Mouse (Mus musculus): ENCODE measurements around the gene Bola3.
"Not testable (repeated sequence)": the region's sequence is repeated elsewhere in the genome, so short reads cannot be mapped to it uniquely, and the experiment has no call there.

Bola3 gene

DNA sequence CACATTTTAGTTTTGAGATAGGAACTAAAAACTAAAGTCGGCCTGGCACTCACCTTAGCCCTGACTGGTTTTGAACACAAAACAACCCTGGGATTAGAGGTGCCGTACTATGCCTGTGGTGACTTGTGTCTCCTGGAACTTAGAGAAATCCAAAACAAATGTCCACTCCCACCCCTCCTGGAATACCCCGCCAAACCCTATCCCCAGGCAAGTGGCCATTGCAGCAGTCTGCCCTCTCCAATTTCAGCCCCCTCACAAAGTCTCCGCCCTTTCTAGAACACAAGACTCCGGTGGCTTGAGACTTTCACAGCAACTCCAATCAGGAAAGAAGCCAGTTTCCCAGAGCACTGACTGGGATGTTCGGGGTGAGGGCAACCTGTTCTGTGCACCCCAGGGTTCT is at the start of gene Bola3:
TSS of gene Bola3 (plus strand) at position 275 of the 400 bp plus-strand sequence.
- no peak for DNase-seq (ENCODE audit: low spot score)

- no peak for DNase-seq (ENCODE audit: low spot score)
These were observed 48.3 kb upstream of the Bola3 start for GRCm38 (mm10) chr6:83300447-83301229.

- DNase-seq (ENCODE audit: low spot score), result no peak
These were observed 47.7 kb upstream of the Bola3 start for GRCm38 (mm10) chr6:83301294-83301693.

GRCm38 (mm10) chr6:83302264-83302663 is 46.7 kb upstream of the Bola3 start:
- no peak for DNase-seq (ENCODE audit: low spot score)

DNA sequence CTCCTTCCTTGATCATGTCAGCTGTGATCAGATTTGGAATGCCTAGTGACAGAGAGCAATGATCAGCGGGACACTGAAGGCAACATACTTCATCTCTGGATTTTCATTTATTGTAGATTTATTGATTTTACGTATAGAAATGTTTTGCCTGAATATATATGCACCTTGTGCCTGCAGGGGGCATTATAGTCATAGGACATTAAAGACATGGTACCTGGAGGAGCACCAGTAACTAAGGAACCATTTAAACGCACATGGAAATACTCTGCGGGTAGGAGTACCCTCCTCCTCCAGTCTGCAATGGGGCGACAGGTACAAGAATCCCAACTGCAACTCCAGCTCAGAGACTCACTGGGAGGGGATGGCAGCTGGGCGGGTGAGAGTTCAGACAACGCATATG is 39.9 kb upstream of the Bola3 start:
- no peak for DNase-seq (ENCODE audit: low spot score)

DNA sequence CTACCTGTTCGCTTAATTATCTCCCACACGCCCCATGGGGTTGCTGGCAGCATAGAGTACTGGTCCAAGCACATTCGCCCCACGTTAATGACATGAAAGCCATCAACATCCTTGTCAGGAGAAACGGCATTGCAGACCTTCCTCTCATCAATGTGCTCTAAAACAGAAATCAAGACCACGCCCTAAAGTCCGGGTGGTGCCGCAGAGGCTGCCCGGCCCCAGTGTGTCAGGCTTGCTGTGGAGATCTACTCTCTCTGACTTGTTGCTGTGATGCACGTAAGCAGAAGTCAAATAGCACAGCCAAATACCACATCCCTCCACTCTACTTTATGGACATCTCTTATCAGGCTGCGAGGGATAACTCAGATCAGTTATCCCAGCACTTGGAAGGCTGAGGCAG is 37.7 kb upstream of the Bola3 start:
- no peak for DNase-seq (ENCODE audit: low spot score)

- DNase-seq (ENCODE audit: low spot score), result no peak
These were observed 36.9 kb upstream of the Bola3 start for GRCm38 (mm10) chr6:83312021-83312420.

GRCm38 (mm10) chr6:83312514-83312913 is 36.4 kb upstream of the Bola3 start:
- no peak for DNase-seq (ENCODE audit: low spot score)

GRCm38 (mm10) chr6:83315293-83315692 is 33.7 kb upstream of the Bola3 start:
- no peak for DNase-seq (ENCODE audit: low spot score)

DNA sequence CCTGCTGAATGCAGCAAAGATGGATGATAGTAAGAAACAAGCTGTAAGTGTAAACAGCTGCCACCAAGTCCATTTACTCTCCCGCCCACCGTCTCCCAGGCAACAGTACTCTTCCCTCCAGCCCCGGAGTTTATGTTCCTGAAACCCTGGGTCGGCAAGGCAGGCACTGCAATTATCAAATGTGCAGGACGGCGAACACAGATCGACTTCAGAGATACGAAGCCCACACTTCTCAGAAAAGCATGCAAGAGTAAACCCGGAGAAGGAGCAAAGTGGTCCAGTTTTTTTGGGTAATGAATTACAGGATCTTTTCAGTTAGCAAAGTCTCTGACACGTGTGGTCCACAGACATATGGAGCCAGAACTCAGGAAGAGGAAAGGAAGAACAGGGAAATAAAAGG is 32.9 kb upstream of the Bola3 start:
- DNase-seq (ENCODE audit: low spot score), result no peak

DNA sequence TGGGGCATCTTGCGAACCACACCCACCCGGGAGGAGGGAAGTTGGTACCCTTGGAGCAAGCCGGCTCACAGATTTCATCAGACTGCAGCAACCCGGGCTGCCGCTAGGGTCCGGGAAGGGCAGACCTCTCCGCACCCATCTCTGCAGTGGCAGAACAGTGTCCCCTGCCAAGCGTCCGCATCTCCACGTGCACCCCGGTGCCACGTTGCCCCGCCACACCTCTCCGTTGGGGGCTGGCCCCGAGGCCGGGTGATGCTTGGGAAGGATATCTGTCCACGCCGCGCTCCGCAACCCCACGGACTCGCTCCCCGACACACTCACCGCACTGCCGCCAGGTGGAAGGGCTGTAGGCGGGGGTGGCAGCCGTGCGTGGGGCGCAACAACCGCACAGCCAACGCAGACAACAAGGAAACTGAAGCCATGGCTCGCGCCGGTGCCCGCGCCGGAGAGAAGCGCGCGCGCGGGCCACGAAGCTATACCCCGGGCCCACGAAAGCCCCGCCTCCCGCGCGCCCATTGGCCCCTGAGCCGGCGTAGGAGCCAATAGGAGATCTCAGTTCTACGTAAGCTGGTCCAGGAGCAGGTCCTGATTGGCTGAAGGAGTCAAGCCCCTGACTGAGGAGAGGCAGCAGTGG is 31.7 kb upstream of the Bola3 start:
- peak; percentile 77 for DNase-seq (ENCODE audit: low spot score)

- no peak for DNase-seq (ENCODE audit: low spot score)
These were observed 27.0 kb upstream of the Bola3 start for GRCm38 (mm10) chr6:83321927-83322326.

GRCm38 (mm10) chr6:83322794-83323193 is 26.2 kb upstream of the Bola3 start:
- DNase-seq (ENCODE audit: low spot score), result no peak

DNA sequence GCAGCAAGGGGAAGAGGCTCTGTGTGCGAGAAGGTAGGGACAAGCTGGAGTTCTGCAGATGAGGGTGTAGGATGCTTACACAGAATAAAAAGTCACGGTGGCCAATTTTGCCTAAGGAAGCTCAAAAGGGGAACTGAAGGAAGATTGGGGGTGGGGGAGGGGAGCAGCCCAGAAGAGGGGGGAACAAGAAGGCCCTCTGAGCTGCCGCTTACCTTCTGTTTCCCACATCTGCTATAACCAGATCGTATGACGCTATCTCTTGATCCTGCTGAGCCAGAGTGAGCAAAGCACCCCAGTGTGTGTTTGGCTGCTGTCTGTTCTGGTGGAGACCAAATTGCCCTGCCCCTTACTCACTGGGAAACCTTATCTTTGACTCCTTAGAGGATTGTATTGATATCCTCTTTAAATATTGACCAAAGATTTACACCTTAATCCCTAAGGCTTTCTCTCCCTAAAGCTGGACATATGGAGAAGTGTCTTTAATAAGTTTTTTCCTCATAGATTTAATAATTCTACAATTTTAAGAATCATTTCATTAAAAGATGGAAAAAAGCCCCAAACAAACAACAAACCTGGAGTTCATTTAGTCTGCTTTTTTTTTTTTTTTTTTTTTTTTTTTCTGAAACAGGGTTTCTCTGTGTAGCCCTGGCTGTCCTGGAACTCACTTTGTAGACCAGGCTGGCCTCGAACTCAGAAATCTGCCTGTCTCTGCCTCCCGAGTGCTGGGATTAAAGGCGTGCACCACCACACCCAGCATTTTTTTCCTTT is 25.1 kb upstream of the Bola3 start:
- DNase-seq (ENCODE audit: low spot score), result no peak

- DNase-seq (ENCODE audit: low spot score), result peak; percentile 88
These were observed 23.2 kb upstream of the Bola3 start, which contains the start of the genes Mthfd2 and Mob1a for GRCm38 (mm10) chr6:83325525-83326393. Gene Mthfd2, minus strand, starts transcription at chr6:83325908. Gene Mob1a, plus strand, starts transcription at chr6:83326016.

DNA sequence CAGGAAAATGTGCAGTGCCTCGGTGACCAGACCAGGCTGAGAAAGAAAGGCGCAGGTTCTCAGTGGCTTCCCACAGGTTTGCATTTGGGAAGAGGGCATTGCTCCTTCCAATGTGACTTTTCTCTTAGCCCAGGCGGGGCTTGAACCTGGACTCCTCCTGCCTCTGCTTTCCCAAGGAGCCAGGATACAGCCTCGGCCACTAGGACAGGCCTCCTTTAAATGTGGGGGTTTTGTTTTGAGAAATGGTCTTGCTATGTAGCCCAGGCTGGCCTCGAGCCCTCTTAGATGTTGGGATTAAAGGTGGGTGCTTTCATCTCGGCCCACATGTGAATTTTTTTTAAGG is 22.6 kb upstream of the Bola3 start:
- DNase-seq (ENCODE audit: low spot score), result no peak

DNA sequence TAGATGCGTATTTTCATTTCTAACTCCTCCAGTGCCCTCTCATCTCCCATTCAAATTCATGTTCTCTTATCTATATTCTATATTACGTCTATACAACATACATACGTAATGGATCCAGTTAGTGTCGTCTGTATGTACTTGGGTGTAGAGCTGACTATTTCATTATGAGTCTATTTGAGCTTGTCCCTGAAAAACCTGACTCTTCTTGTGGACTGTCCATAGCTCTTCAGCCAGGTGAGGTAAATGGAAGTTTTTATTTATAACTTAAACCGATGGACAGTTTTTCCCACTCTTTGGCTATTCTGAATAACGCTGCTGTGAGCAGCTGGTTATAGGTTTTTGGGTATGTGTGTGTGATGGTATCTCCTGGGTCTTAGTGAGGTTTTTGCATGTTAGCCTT is 22.2 kb upstream of the Bola3 start:
- DNase-seq (ENCODE audit: low spot score), result no peak

DNA sequence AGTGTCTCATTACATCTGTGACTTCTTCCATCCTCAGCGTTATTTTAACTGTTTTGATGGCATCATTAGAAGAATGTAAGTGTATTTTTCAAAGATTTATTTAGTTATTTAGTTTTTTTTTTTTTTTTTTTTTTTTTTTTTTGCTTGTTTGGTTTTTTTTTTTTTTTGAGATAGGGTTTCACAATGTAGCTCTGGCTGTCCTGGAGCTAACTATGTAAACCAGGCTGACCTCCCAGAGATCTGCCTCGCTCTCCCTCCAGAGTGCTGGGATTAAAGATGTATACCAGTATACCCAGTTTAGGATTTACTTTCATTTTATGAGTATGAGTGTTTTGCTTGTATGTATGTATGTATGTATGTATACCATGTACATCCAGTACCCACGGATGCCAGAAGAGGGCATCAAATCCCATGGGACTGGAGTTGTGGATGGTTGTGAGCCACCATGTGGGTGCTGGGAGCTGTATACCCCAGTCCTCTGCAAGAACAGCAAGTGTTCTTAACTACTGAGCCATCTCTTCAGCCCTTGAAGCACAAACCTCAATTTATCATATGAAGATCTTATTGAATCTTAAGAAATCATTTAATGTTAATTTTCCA is 21.3 kb upstream of the Bola3 start:
- no peak for DNase-seq (ENCODE audit: low spot score)

DNA sequence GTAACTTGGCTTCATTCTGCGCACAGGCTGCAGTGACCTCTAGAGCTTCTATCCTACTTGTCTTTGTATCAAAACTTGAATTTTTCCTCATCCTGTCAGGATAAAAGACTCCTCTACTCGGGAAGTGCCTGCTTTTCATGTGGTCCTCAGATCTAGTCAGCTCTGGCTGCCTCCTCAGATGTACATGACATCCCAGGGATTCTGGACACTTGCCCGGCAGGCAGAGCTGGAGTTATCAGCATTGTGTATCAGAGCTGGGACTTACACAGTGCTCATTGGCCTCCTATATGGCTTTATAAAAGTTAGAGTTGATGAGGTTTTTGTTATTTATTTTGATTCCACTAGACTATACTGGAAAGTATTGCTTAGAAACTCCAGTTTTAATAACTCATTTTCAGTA is 7.6 kb upstream of the Bola3 start:
- DNase-seq (ENCODE audit: low spot score), result no peak

DNA sequence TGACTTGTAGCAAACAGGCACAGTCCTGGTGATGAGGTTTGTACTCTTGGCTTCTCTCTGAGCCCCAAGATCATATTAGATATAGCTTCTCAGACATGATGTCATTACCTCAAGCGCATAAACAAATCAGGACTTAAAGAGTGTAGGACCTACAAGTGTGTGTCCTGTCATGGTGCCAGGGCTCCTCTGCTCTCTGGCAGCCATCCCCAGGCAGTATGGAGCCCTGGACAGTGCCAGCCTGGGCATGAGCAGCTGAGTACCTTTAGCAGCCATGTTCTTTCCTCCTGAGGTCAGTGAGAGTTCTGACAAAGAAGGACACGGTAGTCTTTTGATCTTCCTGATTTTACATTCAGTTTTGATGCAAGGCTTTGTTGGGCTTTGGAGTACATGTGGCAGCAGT is 6.0 kb upstream of the Bola3 start:
- DNase-seq (ENCODE audit: low spot score), result no peak

DNA sequence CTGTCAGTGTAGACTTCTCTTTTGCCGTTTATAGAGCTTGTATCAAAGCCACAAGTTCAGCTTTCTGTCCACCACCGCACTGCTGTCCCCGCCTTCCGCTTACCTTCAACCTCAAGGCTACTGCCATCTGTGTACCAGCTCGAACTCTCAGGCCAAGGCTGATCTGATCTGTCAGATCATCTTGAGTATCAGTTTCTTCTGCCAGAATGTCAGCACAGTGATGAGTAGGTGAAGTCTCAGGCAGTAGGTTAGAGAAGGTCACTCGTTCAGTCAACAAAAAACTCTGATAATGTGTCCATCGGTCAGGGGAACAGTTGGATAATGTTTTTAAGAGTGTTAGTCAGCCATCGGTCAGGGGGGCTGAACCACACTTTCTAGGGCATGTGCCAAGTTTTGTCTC is 3.7 kb upstream of the Bola3 start:
- DNase-seq (ENCODE audit: low spot score), result not testable (repeated sequence)

DNA sequence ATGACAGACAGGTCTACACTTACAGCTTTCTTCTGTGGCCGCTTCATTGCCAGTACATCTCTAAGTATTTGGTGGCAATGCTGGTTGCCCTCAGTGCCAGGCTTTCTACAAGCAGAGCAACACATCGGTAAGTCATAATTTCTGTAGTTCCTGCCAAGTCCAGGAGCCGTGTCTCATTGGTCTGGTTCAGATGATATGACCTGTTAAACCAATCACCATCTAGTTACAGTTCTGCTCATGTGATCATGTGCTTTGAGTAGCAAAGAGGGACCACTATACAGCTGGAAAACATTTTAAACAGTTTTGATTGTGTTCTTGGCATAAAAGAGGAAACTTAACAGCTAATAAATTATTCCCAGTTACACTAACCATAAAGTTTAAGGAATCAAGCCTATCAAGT is 1.0 kb upstream of the Bola3 start:
- DNase-seq (ENCODE audit: low spot score), result no peak

All from ovary, postnatal 10 days (tissue).